Mouse (Mus musculus) lung, postnatal 0 days (tissue): ENCODE measurements around the gene Rgsl1. TPM values are rescaled to one million over a fixed set of nuclear protein-coding genes. Genes with fewer than 3 reads are reported as not detected.

Experiments used
- ATAC-seq: fragments of 200-750 bp; cut with Nextera tagmentation; 2 replicates; pipeline ENCODE4 v1.8.0; 2017; ENCODE audit warnings: moderate library complexity
- DNase-seq: peaks from one replicate; pipeline ENCODE4 v3.0.0-alpha.2; 2016; ENCODE audit warnings: low spot score
- H3K27ac ChIP-seq: fragments of 300-500 bp; sonication (generic); 2 replicates; pipeline ENCODE4 v1.5.1; 2014; ENCODE audit warnings: antibody characterized with exemption, mild to moderate bottlenecking, low read length, mixed read lengths
- H3K27me3 ChIP-seq: fragments of 300-500 bp; sonication (generic); replicated peaks from 2 replicates; pipeline ENCODE4 v1.6.1; 2014; ENCODE audit warnings: low read length, mixed read lengths; ENCODE audit not compliant: insufficient read depth
- H3K36me3 ChIP-seq: fragments of 300-500 bp; sonication (generic); 2 replicates; pipeline ENCODE4 v1.6.1; 2014; ENCODE audit warnings: low read length, mixed read lengths; ENCODE audit not compliant: insufficient read depth
- H3K4me1 ChIP-seq: fragments of 300-500 bp; sonication (generic); 2 replicates; pipeline ENCODE4 v1.6.1; 2014; ENCODE audit warnings: antibody characterized with exemption, low read depth, low read length, mixed read lengths; ENCODE audit not compliant: insufficient read depth
- H3K4me2 ChIP-seq: fragments of 300-500 bp; sonication (generic); replicated peaks from 2 replicates; pipeline ENCODE4 v1.6.1; 2014; ENCODE audit warnings: low read depth, mild to moderate bottlenecking, low read length, moderate library complexity, mixed read lengths
- H3K4me3 ChIP-seq: fragments of 300-500 bp; sonication (generic); 2 replicates; pipeline ENCODE4 v1.5.1; 2014; ENCODE audit warnings: low read depth, low read length
- H3K9ac ChIP-seq: fragments of 300-500 bp; sonication (generic); replicated peaks from 2 replicates; pipeline ENCODE4 v1.6.1; 2014; ENCODE audit warnings: low read depth, mild to moderate bottlenecking
- H3K9me3 ChIP-seq: fragments of 300-500 bp; sonication (generic); 2 replicates; pipeline ENCODE4 v1.6.1; 2016; ENCODE audit warnings: low read length, mixed read lengths
- CTCF ChIP-seq: IDR thresholded peaks from 2 replicates; pipeline ENCODE4 v1.5.1; 2016; ENCODE audit warnings: antibody characterized with exemption, mild to moderate bottlenecking
- EP300 ChIP-seq: IDR thresholded peaks from 2 replicates; pipeline ENCODE4 v1.6.1; 2016; ENCODE audit warnings: antibody characterized with exemption, mild to moderate bottlenecking, control low read depth
- WGBS: fragments of 180-500 bp; shearing (Covaris S2); extraction: QIAGEN DNeasy Blood & Tissue Kit; methylation state at CpG from one replicate; pipeline ENCODE4 v1.1.7; 2014; 5-methylcytosine and 5-hydroxymethylcytosine counted together
- polyA plus RNA-seq: library from polyadenylated mRNA; unstranded; fragments of >200 nt; fragmentation: Nextera tagmentation; extraction: Ambion mirVana; gene quantifications from 2 replicates; pipeline ENCODE4 v1.2.1, GENCODE M21; 2015

The Rgsl1 gene
- polyA plus RNA-seq, 1 experiment from 2014 or later = 0.10 TPM

GRCm38 (mm10) chr1:153739437-153740015 is 104.4 kb downstream of the Rgsl1 start:
- no peak for TF ChIP-seq EP300
- TF ChIP-seq CTCF = peak; percentile 17; the same call in 1 of the 2 replicates
- H3K36me3 ChIP-seq = no peaks in the 10 kb centered on the region
- DNase-seq (no peak), ATAC-seq (peak; percentile 5; the same call in 1 of the 2 replicates)
- no peaks in the 10 kb centered on the region; the same call in 1 of the 2 replicates for H3K27me3 ChIP-seq
- H3K4me3 ChIP-seq = peak overlapping the region; percentile 32
- H3K27ac ChIP-seq = no peak overlapping the region
- H3K4me1 ChIP-seq = peaks cover 6% of the 10 kb centered on the region; the same call in 1 of the 2 replicates
- no peaks in the 10 kb centered on the region for H3K9me3 ChIP-seq
- WGBS = 21% methylated on average over 13 of the region's 13 CpGs
- H3K4me2 ChIP-seq = peak overlapping the region; percentile 59
- H3K9ac ChIP-seq = no peak overlapping the region

- no peak for TF ChIP-seq CTCF
- no peak for TF ChIP-seq EP300
- Histone ChIP-seq H3K9me3 (no peaks in the 10 kb centered on the region), H3K4me1 (peaks cover 6% of the 10 kb centered on the region; the same call in 1 of the 2 replicates), H3K4me3 (no peak overlapping the region), H3K36me3 (no peaks in the 10 kb centered on the region), H3K4me2 (no peak overlapping the region), H3K27ac (no peak overlapping the region), H3K27me3 (no peaks in the 10 kb centered on the region; the same call in 1 of the 2 replicates), H3K9ac (no peak overlapping the region)
- DNase-seq (no peak), ATAC-seq (no peak)
- 59% methylated on average over 9 of the region's 9 CpGs for WGBS
Observed at GRCm38 (mm10) chr1:153737101-153738085, 106.5 kb downstream of the Rgsl1 start.

- ATAC-seq (peak; percentile 41), DNase-seq (peak; percentile 33)
Observed at GRCm38 (mm10) chr1:153736096-153736495, 107.8 kb downstream of the Rgsl1 start.

GRCm38 (mm10) chr1:153734866-153735265 is 109.1 kb downstream of the Rgsl1 start:
- H3K27ac ChIP-seq = no peak overlapping the region
- H3K27me3 ChIP-seq = no peaks in the 10 kb centered on the region; the same call in 1 of the 2 replicates
- no peaks in the 10 kb centered on the region for H3K36me3 ChIP-seq
- DNase-seq = no peak
- 67% methylated on average over 4 of the region's 4 CpGs for WGBS
- ATAC-seq = no peak
- no peaks in the 10 kb centered on the region for H3K4me1 ChIP-seq
- H3K4me3 ChIP-seq = no peak overlapping the region
- TF ChIP-seq CTCF (no peak), EP300 (no peak)
- H3K9me3 ChIP-seq = no peaks in the 10 kb centered on the region
- H3K4me2 ChIP-seq = no peak overlapping the region
- no peak overlapping the region for H3K9ac ChIP-seq

More at GRCm38 (mm10) chr1:153736096-153736495, 107.8 kb downstream of the Rgsl1 start:
- H3K9me3 ChIP-seq = no peaks in the 10 kb centered on the region
- 50% methylated on average over 6 of the region's 6 CpGs for WGBS
- peaks cover 6% of the 10 kb centered on the region; the same call in 1 of the 2 replicates for H3K4me1 ChIP-seq
- TF ChIP-seq EP300 (no peak), CTCF (no peak)
- H3K27ac ChIP-seq = no peak overlapping the region
- H3K4me2 ChIP-seq = no peak overlapping the region
- H3K36me3 ChIP-seq = no peaks in the 10 kb centered on the region
- no peak overlapping the region for H3K9ac ChIP-seq
- H3K4me3 ChIP-seq = no peak overlapping the region
- H3K27me3 ChIP-seq = no peaks in the 10 kb centered on the region; the same call in 1 of the 2 replicates

GRCm38 (mm10) chr1:153733181-153733580 is 110.8 kb downstream of the Rgsl1 start:
- no peaks in the 10 kb centered on the region for H3K9me3 ChIP-seq
- H3K9ac ChIP-seq = no peak overlapping the region
- WGBS = 58% methylated on average over 9 of the region's 9 CpGs
- no peaks in the 10 kb centered on the region for H3K36me3 ChIP-seq
- H3K27ac ChIP-seq = no peak overlapping the region
- DNase-seq (no peak), ATAC-seq (no peak)
- H3K4me3 ChIP-seq = no peak overlapping the region
- no peaks in the 10 kb centered on the region for H3K4me1 ChIP-seq
- H3K4me2 ChIP-seq = no peak overlapping the region
- TF ChIP-seq EP300 (no peak), CTCF (no peak)
- H3K27me3 ChIP-seq = no peaks in the 10 kb centered on the region

- ATAC-seq (peak; percentile 50), DNase-seq (no peak)
- no peak overlapping the region for H3K9ac ChIP-seq
- 42% methylated on average over 3 of the region's 3 CpGs for WGBS
- no peaks in the 10 kb centered on the region for H3K4me1 ChIP-seq
- no peak overlapping the region for H3K4me3 ChIP-seq
- H3K4me2 ChIP-seq = no peak overlapping the region
- H3K27ac ChIP-seq = no peak overlapping the region
- no peaks in the 10 kb centered on the region for H3K27me3 ChIP-seq
- no peaks in the 10 kb centered on the region for H3K36me3 ChIP-seq
- TF ChIP-seq CTCF = no peak
- no peak for TF ChIP-seq EP300
- no peaks in the 10 kb centered on the region for H3K9me3 ChIP-seq
Observed at GRCm38 (mm10) chr1:153730671-153731070, 113.3 kb downstream of the Rgsl1 start.
